Mouse (Mus musculus): ENCODE results near the gene Gm10134.

DNA sequence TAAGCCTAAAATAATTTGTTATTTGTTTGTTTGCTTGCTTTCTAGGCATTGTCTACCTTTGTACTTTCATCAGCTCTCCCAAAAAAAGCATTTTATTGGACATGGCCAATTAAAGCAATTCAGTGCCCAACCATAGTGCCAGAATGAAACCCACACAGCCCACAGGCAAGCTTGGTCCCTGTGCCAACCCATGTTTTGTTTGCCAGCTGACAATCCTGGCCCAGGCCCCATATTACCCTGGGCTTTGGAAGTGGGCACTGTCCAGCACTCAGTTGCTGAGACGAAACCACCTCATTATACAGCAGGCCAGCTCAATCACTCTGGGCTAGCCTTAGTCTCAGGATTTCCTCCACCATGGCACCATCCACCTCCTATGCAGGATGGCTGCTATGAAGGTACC, 49.3 kb upstream of the Gm10134 start:
- TF ChIP-seq TBP (conservative IDR thresholded peaks at IDR 0.05; ENCODE audit: low read depth, low read length) (no peak), HCFC1 (IDR thresholded peaks at IDR 0.05; ENCODE audit: low read depth, low read length) (no peak), CTCF (conservative IDR thresholded peaks at IDR 0.05 in 1 of 2, IDR thresholded peaks at IDR 0.05 in 1 of 2; ENCODE audit: low read depth in 2 of 2, low read length in 2 of 2) (no peak), E2F4 (IDR thresholded peaks at IDR 0.05; ENCODE audit: insufficient replicate concordance, low read depth, low read length) (no peak), EP300 (IDR thresholded peaks at IDR 0.05; ENCODE audit: low read length) (no peak), PAX5 (IDR thresholded peaks at IDR 0.05; ENCODE audit: low read length) (no peak), POLR2A (IDR thresholded peaks at IDR 0.05; ENCODE audit: low read depth, low read length) (no peak), NRF1 (IDR thresholded peaks at IDR 0.05; ENCODE audit: low read depth, low read length) (no peak), TCF12 (IDR thresholded peaks at IDR 0.05; ENCODE audit: low read depth, low read length) (no peak), SMC3 (IDR thresholded peaks at IDR 0.05; ENCODE audit: low read depth, low read length) (no peak)
